Mouse (Mus musculus) bone marrow, adult 2 months (tissue): ENCODE results near the gene Ppp1r27.

ENCODE experiments used
- CTCF ChIP-seq: fragments of 200-500 bp; IDR thresholded peaks from 2 replicates; pipeline ENCODE4 v1.5.1; 2011; ENCODE audit warnings: low read length, control low read depth; ENCODE audit not compliant: control insufficient read depth, insufficient read depth
- POLR2A ChIP-seq: fragments of 200-500 bp; IDR thresholded peaks from 2 replicates; pipeline ENCODE4 v1.6.1; 2011; ENCODE audit warnings: low read depth, mild to moderate bottlenecking, control low read depth, low read length, borderline replicate concordance; ENCODE audit not compliant: control insufficient read depth

GRCm38 (mm10) chr11:120597240-120598235 is 46.6 kb upstream of the Ppp1r27 start:
- no peak for TF ChIP-seq CTCF
- no peak for TF ChIP-seq POLR2A
